Mouse (Mus musculus) layer of hippocampus, postnatal 36 days (tissue): ENCODE measurements around the gene Nol11. TPM values are rescaled to one million over a fixed set of nuclear protein-coding genes. Genes with fewer than 3 reads are reported as not detected.

ENCODE experiments used
- total RNA-seq, 2 experiments: library from RNA; stranded (reverse); gene quantifications; 2 replicates each; pipeline ENCODE4 v1.2.3; 2021

Nol11 gene
- total RNA-seq, 2 experiments from 2014 or later, result 24.2 to 24.5 TPM

Other genes with a start within 250 kb of the Nol11 start
- gene Kpna2, start 189.8 kb downstream of the Nol11 start, total RNA-seq, result 10 to 100 TPM; 21.5 to 25.2 TPM
- 1 to 10 TPM; 2.6 to 3.4 TPM for gene 1810010H24Rik, start 163.7 kb downstream of the Nol11 start, total RNA-seq
- gene Bptf, start 57.3 kb downstream of the Nol11 start, total RNA-seq, result 10 to 100 TPM; 64.1 to 74.8 TPM